Mouse (Mus musculus): ENCODE data around the gene Ucma.

Ucma gene

DNA sequence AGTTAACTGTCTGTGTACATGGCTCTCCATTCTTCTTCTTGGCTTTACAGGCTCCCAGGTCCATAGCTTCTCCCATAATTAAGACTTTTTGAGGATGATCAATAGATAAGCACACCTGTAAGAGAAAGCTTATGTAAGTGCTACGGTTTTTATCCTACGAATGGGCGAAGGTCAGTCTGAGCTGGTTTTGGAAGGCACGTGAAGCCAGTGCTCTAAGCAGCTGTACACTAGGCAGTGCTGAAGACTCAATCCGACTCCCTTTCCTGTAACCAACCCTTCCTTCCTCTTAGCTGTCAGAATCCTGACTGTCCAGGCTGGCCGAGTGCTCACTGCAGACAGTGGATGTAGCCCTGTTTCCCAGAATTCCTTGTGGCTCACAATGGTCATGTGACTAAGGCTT is 25.3 kb downstream of the Ucma start:
- no peak for DNase-seq (ENCODE audit: low read depth, low spot score)

DNA sequence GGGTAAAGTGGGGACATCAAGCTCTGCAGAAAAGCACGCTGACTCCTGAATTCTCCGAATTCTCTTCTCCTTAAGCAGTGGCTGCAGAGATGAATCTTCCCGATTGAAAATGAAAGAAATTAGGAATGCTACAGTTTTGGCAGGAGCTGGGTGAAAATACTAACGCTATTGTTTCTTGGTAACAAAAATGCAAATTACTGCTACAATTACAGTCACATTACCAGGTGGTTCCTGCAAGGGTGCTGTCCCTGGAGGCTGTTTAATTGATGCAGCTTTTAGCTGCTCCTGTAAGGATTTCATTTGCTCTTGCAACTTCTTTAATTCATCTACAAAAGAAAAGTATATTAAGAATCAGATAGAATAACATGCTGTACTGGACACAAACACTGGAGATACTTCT is 31.2 kb downstream of the Ucma start:
- DNase-seq (ENCODE audit: low read depth, low spot score) = no peak

- DNase-seq (ENCODE audit: low read depth, low spot score) = no peak
These were observed 36.1 kb downstream of the Ucma start for GRCm38 (mm10) chr2:5011898-5012490.

DNA sequence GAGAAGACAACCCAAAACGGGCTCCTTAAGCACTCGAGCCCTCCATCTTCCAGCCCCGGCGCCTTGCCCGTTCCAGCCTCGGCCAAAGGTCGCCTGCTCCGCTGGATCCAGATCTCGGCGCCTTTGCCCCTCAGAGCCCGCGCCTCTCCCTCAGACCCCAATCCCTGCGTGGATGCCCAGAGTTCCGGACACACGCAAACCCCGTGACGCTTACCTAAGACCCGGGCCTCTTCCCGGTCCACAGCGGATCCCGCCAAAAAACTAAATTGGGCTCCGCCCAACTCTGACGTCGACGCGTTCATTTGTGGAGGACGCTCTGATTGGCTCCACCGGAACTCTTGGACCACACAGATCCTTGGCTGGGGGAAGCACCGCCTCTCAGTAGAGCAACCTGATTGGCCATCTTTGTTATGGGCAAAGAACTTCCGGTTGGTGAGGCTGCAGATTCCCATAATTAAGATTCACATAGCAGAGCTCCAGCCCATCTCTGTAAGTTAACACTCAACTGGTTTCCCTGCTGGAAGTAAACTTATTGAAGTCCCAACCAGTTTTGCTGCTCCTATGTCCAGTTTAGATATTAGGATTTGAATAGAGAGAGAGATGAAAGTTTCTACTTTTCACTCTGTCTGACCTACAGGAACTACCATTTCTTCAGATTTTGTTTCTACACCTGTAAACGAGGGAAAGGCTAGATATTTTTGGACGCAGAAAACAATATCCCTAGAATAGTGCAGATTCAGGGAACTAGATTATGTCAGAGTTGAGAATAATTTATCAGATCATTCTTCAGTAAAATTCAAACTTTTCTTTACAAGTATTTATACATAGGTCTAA is 36.8 kb downstream of the Ucma start, which contains the start of gene Mcm10:
Gene Mcm10, minus strand, starts transcription at position 301 of the 834 bp plus-strand sequence.
- peak; percentile 90 for DNase-seq (ENCODE audit: low read depth, low spot score)

GRCm38 (mm10) chr2:5014616-5015015 is 38.7 kb downstream of the Ucma start:
- no peak for DNase-seq (ENCODE audit: low read depth, low spot score)

DNA sequence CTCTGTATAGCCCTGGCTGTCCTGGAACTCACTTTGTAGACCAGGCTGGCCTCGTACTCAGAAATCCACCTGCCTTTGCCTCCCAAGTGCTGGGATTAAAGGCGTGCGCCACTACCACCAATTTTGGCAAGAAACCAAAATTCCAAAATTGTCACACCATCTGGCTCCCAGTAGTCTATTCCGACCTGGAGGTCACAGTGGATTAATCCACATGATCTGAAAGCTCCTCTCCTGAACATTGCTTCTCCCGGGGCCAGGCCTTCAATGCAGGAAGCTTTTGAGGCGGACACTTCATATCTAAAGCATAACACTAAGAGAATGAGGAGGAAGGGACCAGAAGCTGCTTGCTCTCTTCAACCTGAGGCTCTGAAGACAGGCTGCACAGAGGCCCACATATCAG is 39.6 kb downstream of the Ucma start:
- DNase-seq (ENCODE audit: low read depth, low spot score) = no peak

GRCm38 (mm10) chr2:5016922-5017321 is 41.0 kb downstream of the Ucma start:
- DNase-seq (ENCODE audit: low read depth, low spot score) = no peak

- no peak for DNase-seq (ENCODE audit: low read depth, low spot score)
These were observed 43.8 kb downstream of the Ucma start for GRCm38 (mm10) chr2:5019708-5020107.

GRCm38 (mm10) chr2:5023275-5023674 is 47.4 kb downstream of the Ucma start:
- no peak for DNase-seq (ENCODE audit: low read depth, low spot score)

DNA sequence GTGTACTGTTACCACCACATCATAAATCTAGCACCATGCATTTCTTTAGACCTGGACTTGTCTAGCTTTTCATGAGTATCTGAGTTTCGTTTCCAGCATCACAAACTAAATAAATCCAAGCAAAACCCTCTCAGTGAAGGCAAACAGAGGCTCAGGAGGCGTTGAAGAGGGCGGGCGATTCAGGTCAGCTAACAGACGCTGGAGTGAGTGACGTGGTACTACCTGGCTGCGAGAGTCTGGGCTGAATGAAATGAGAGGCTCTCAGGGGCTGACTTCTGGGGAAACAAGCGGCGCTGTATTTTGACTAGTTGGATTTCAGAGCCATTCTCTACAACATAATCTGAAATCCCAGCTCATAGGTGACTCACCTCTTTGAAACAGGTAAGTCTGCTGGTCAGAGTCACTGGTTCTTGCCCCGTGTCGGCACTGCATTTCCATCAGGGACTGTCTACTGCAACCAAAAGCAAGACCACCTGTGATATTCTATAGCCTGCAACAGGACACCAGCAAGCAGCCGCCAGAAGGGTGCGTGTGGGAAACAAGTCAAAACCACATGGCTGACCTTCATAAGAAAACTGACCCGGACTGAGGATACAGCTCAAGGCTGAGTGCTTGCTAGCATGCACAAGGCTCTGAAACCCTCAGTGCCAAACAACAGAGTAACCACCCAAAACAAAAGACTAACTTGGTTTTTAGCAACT is 47.9 kb downstream of the Ucma start:
- no peak for DNase-seq (ENCODE audit: low read depth, low spot score)

GRCm38 (mm10) chr2:5025162-5025733 is 49.3 kb downstream of the Ucma start:
- no peak for DNase-seq (ENCODE audit: low read depth, low spot score)

- DNase-seq (ENCODE audit: low read depth, low spot score) = no peak
These were observed 51.1 kb downstream of the Ucma start for GRCm38 (mm10) chr2:5027057-5027456.

- no peak for DNase-seq (ENCODE audit: low read depth, low spot score)
These were observed 52.1 kb downstream of the Ucma start for GRCm38 (mm10) chr2:5028047-5028446.

GRCm38 (mm10) chr2:5029808-5030207 is 53.9 kb downstream of the Ucma start:
- DNase-seq (ENCODE audit: low read depth, low spot score) = no peak

GRCm38 (mm10) chr2:5031215-5031614 is 55.3 kb downstream of the Ucma start:
- no peak for DNase-seq (ENCODE audit: low read depth, low spot score)

- DNase-seq (ENCODE audit: low read depth, low spot score) = no peak
These were observed 56.7 kb downstream of the Ucma start for GRCm38 (mm10) chr2:5032665-5033064.

DNA sequence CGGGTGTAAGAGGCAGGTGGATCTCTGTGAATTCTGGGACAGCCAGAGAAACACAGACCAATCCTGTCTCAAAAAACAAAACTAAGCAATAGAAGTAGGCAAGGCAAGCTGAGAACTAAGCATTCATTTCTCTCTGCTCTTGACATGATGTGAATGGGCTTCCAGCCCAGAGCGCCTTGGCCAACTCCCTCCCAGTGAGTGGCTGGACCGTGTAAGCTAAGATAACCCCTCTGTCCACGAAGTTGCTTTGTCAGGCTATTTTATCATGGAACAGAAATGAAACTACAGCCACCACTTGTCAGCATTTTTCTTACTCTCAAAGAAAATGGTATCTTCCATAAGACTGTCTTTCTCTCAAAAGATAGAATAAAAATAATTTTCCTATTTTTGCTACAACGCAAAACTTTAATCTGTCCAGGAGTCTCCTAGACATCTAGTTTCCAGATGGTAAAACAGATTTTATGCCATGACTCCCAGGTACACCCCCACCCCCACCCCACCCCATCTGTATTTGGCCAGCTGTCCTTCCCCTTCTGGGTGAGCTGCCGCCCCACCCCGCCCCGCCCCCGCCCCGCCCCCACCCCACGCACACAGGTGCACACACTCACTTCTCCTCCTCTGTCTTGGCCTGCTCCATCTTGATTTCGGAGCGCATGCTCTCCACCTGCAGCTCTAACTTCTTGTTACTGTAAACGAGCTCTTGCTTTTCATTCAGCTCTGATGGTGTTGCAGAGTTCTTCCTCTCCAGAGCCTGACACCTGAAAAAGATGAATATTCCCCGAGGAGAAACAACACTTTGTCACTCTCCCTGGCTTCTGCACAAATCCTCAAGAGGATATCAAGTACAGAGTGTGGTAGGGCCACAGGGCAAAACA is 57.9 kb downstream of the Ucma start:
- no peak for DNase-seq (ENCODE audit: low read depth, low spot score)

DNA sequence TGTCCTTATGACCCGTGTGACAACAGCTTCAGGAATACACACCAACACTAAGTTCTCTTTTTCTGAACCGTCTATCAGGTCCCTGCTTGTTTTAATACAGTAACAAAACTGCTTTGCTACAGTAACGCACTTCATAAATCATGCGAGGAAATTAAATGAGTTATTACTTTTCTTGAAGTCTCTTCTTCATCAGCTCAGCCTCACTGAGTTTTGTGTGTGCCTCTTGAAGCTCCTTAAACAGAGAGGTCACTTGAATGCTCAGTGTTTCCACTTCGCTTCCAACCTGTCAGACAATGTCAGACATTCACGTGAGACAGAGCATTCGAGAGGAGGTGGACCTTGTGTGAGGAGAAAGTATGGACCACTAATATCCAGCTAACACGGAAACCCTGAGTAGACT is 58.9 kb downstream of the Ucma start:
- no peak for DNase-seq (ENCODE audit: low read depth, low spot score)

- DNase-seq (ENCODE audit: low read depth, low spot score) = no peak
These were observed 59.3 kb downstream of the Ucma start for GRCm38 (mm10) chr2:5035241-5035640.
